Mouse (Mus musculus) neural tube, embryonic 13.5 days (tissue): Measurements from ENCODE around the gene Ino80. TPM values are rescaled to one million over a fixed set of nuclear protein-coding genes. Genes with fewer than 3 reads are reported as not detected.

Experiments used
- ATAC-seq: fragments of 200-750 bp; cut with Nextera tagmentation; 2 replicates; pipeline ENCODE4 v1.8.0; 2017; ENCODE audit warnings: low read depth, mild to moderate bottlenecking, moderate TSS enrichment, moderate library complexity
- H3K27ac ChIP-seq: fragments of 300-500 bp; sonication (generic); replicated peaks from 2 replicates; pipeline ENCODE4 v1.5.1; 2015; ENCODE audit warnings: moderate library complexity, mild to moderate bottlenecking, inconsistent platforms
- H3K27me3 ChIP-seq: fragments of 300-500 bp; sonication (generic); 2 replicates; pipeline ENCODE4 v1.6.1; 2015; ENCODE audit warnings: mild to moderate bottlenecking, inconsistent platforms
- H3K36me3 ChIP-seq: fragments of 300-500 bp; sonication (generic); 2 replicates; pipeline ENCODE4 v1.6.1; 2015; ENCODE audit warnings: mild to moderate bottlenecking, inconsistent platforms
- H3K4me1 ChIP-seq: fragments of 300-500 bp; sonication (generic); replicated peaks from 2 replicates; pipeline ENCODE4 v1.6.1; 2015; ENCODE audit warnings: inconsistent platforms
- H3K4me2 ChIP-seq: fragments of 300-500 bp; sonication (generic); 2 replicates; pipeline ENCODE4 v1.6.1; 2015; ENCODE audit warnings: inconsistent platforms, mild to moderate bottlenecking, moderate library complexity
- H3K4me3 ChIP-seq: fragments of 300-500 bp; sonication (generic); 2 replicates; pipeline ENCODE4 v1.5.1; 2015; ENCODE audit warnings: mild to moderate bottlenecking, inconsistent platforms
- H3K9ac ChIP-seq: fragments of 300-500 bp; sonication (generic); 2 replicates; pipeline ENCODE4 v1.6.1; 2015; ENCODE audit warnings: moderate library complexity, mild to moderate bottlenecking, inconsistent platforms
- H3K9me3 ChIP-seq: fragments of 300-500 bp; sonication (generic); 2 replicates; pipeline ENCODE4 v1.6.1; 2016; ENCODE audit warnings: inconsistent platforms
- WGBS: fragments of 180-500 bp; shearing (Covaris S2); methylation state at CpG from one replicate; pipeline ENCODE4 v1.1.7; 2015; 5-methylcytosine and 5-hydroxymethylcytosine counted together
- polyA plus RNA-seq: library from polyadenylated mRNA; unstranded; fragments of >200 nt; fragmentation: Nextera tagmentation; extraction: Ambion mirVana; gene quantifications from 2 replicates; pipeline ENCODE4 v1.2.1, GENCODE M21; 2015

Gene Ino80
- polyA plus RNA-seq, 1 experiment from 2014 or later = 3.2 TPM

DNA sequence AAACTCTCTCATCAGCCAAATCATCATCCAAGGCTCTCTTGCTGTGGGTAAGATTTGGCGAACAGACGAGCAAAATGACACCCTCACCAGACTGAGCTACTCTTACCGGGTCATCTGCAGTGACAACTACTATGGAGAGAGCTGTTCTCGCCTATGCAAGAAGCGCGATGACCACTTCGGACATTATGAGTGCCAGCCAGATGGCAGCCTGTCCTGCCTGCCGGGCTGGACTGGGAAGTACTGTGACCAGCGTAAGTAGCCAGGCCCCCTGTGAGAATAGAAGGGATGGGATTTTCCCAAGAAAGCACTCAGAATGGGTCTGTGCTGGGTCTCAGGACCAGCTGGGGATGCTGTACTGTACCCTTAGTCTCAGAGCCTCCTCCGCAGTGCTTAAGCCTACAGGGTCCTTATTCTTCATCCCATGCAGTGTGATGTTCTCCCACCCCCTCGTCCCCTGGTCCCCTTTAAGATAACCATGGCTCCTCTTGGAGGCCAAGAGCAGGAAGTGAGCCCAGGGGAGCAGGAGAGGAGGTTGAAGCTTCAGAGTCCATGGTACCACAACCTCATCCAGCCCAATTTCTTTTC, 149.5 kb downstream of the Ino80 start:
- Histone ChIP-seq H3K4me3 (peak overlapping the region; percentile 45), H3K27me3 (peaks cover 100% of the 10 kb centered on the region), H3K9me3 (no peaks in the 10 kb centered on the region), H3K27ac (no peak overlapping the region), H3K4me1 (peaks cover 63% of the 10 kb centered on the region), H3K36me3 (no peaks in the 10 kb centered on the region), H3K9ac (peak overlapping the region; percentile 45), H3K4me2 (peak overlapping the region; percentile 77)
- no peak for ATAC-seq
- WGBS = 16% methylated on average over 11 of the region's 11 CpGs

DNA sequence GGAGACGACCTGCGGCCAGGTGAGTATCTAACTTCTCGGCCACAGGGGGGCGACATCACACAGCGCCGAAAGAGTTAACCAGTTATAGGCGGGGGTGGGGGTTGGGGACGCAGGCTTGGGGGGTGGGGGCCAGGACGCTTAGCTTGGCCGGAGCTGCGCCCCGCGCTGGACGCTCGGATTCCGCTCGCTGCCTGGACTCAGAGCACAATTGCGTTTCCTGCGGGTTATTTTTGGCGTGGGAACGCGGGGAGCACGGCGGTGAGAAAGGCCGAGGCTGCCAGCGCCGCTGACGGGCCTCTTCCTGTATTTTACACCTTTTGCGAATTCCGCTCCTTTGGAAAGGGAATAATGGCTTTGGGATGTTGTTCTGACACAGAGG, 150.4 kb downstream of the Ino80 start:
- Histone ChIP-seq H3K27me3 (peaks cover 100% of the 10 kb centered on the region), H3K27ac (no peak overlapping the region), H3K9me3 (no peaks in the 10 kb centered on the region), H3K36me3 (no peaks in the 10 kb centered on the region), H3K9ac (peak overlapping the region; percentile 65), H3K4me2 (peak overlapping the region; percentile 77), H3K4me1 (peaks cover 72% of the 10 kb centered on the region), H3K4me3 (peak overlapping the region; percentile 45)
- no peak for ATAC-seq
- under 1% methylated on average over 30 of the region's 30 CpGs for WGBS

DNA sequence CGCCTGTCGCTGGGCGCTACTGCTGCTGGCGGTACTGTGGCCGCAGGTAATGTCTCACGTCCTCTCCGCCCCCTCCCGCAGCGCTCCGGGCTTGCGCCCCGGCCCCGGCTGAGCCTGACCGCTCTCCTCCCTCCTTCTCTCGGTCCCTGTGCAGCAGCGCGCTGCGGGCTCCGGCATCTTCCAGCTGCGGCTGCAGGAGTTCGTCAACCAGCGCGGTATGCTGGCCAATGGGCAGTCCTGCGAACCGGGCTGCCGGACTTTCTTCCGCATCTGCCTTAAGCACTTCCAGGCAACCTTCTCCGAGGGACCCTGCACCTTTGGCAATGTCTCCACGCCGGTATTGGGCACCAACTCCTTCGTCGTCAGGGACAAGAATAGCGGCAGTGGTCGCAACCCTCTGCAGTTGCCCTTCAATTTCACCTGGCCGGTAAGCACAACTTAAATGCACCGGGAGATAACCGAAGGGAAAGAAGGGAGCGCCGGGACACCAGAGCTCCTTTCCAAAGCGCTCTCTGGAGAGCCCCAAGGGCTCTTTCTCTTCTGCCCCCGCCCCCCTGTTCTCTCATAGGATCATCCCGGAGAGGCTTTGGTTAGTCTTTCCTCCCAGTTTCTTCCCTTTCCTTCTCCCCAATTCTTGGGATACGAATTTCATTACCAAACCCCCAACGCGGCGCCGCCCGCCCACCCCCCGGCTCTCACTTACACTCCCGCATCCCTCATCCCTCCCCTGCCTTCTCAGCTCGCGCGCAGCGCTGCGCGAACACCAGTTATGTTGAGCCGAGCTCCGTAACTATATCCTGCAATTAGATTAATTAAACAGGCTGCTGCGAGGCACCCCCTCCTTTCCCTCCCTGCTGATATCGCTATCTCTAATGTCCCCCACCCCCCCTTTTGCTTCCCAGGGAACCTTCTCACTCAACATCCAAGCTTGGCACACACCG, 151.1 kb downstream of the Ino80 start:
- peak overlapping the region; percentile 77 for H3K4me2 ChIP-seq
- H3K9ac ChIP-seq = peak overlapping the region; percentile 65
- peak overlapping the region; percentile 38; the same call in 1 of the 2 replicates for H3K27ac ChIP-seq
- H3K4me3 ChIP-seq = peak overlapping the region; percentile 45
- H3K27me3 ChIP-seq = peaks cover 100% of the 10 kb centered on the region
- no peaks in the 10 kb centered on the region for H3K9me3 ChIP-seq
- H3K4me1 ChIP-seq = peaks cover 79% of the 10 kb centered on the region
- under 1% methylated on average over 61 of the region's 61 CpGs for WGBS
- no peaks in the 10 kb centered on the region for H3K36me3 ChIP-seq
- no peak for ATAC-seq

DNA sequence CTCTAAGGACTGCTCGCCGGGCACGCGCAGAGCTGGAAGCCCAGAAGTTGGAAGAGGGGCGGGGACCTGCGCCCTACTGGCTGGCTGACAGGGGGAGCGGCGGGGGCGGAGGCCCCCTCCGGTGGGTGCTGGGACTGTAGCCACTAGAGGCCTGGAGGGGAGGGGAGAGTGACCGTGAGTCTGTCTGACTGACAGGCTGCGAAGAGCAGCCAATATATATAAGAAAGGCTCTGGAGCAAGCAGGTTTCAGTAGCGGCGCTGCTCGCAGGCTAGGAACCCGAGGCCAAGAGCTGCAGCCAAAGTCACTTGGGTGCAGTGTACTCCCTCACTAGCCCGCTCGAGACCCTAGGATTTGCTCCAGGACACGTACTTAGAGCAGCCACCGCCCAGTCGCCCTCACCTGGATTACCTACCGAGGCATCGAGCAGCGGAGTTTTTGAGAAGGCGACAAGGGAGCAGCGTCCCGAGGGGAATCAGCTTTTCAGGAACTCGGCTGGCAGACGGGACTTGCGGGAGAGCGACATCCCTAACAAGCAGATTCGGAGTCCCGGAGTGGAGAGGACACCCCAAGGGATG, 151.8 kb downstream of the Ino80 start, which contains the start of gene Dll4:
Gene Dll4, plus strand, starts transcription at position 217 of the 576 bp plus-strand sequence.
- no peaks in the 10 kb centered on the region for H3K36me3 ChIP-seq
- under 1% methylated on average over 33 of the region's 33 CpGs for WGBS
- peaks cover 86% of the 10 kb centered on the region for H3K4me1 ChIP-seq
- no peak for ATAC-seq
- H3K4me2 ChIP-seq = peak within 1 kb of the TSS; percentile 77
- H3K9ac ChIP-seq = peak within 1 kb of the TSS; percentile 65
- peak within 1 kb of the TSS; percentile 38; the same call in 1 of the 2 replicates for H3K27ac ChIP-seq
- no peaks in the 10 kb centered on the region for H3K9me3 ChIP-seq
- peak within 1 kb of the TSS; percentile 45 for H3K4me3 ChIP-seq
- H3K27me3 ChIP-seq = peaks cover 100% of the 10 kb centered on the region

DNA sequence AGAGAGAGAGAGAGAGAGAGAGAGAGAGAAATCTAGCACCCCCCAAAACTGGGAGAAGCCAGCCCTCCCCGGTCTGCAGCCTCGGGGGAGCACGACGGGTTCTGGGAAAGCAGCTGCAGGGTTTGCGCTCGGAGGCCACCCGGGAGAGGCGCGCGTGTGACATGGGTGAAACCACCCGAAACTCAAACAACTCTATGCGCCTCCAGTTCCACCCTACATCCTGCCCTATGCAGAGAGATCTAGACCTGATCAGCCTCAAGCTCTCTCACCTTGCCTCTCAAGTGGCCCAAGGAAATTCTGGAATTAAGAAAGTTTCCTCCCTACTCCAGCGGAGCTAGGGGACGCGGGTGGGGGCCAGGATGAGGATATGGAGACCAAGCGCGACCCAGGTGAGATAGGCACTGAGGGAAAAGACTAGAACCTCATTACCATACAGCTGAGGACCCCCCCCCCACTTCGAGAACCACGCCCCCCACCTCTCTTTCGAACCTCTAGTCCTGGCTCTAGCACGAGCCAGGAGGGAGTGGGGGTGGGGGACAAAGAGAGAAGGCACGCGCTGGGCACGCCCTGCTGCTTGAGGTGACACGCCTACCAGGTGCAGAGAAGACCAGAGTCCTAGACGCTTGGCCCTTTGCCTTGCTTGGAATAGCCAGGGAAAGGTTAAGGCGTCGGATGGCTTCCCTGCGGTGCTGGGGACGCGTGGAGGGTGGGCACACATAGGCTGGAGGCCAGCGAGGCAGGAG, 152.7 kb downstream of the Ino80 start:
- under 1% methylated on average over 32 of the region's 32 CpGs for WGBS
- H3K4me3 ChIP-seq = peak overlapping the region; percentile 45
- H3K27ac ChIP-seq = no peak overlapping the region
- H3K9me3 ChIP-seq = no peaks in the 10 kb centered on the region
- H3K27me3 ChIP-seq = peaks cover 99% of the 10 kb centered on the region
- peaks cover 86% of the 10 kb centered on the region for H3K4me1 ChIP-seq
- H3K36me3 ChIP-seq = no peaks in the 10 kb centered on the region
- ATAC-seq = 0 out of 2 replicates have a peak, but pooled peaks have one; percentile 26
- peak overlapping the region; percentile 77 for H3K4me2 ChIP-seq
- no peak overlapping the region for H3K9ac ChIP-seq

DNA sequence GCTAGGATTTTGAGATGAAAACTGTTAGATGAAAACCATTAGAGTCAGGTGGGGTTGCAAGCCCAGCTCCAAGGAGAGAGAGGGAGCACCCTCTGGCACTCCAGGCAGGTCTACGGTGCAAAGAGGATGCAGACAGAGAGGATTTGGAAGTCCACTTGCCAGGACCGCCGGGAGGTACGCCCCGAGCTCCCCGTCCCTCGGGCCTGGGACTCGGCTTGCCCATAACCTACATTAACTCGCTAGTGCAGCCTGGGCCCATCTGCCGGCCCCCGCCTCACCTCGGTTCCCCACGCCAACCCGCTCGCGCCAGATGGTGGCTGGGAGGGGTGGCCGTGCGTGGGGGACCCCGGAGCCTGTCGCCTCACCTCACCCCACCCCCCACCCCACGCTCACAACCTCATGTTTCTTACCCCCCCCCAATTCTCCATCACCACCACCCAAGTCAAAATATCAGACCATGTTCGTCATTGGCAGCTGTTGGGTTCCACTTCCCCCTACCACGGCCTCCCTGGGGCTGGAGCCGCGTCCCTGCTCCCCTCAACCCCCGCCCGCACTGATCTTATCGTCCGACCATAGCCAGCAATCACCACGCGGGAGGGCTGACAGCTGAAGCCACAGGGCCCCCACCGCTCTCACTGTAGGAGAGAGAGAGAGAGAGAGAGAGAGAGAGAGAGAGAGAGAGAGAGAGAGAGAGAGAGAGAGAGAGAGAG, 153.5 kb downstream of the Ino80 start:
- Histone ChIP-seq H3K9ac (no peak overlapping the region), H3K4me1 (peaks cover 80% of the 10 kb centered on the region), H3K4me3 (peak overlapping the region; percentile 45), H3K27ac (no peak overlapping the region), H3K9me3 (no peaks in the 10 kb centered on the region), H3K27me3 (peaks cover 96% of the 10 kb centered on the region), H3K4me2 (peak overlapping the region; percentile 77), H3K36me3 (no peaks in the 10 kb centered on the region)
- WGBS = under 1% methylated on average over 28 of the region's 32 CpGs
- ATAC-seq = no peak

Other genes with a start within 250 kb of the Ino80 start
- gene Ppp1r14d, start 247.8 kb downstream of the Ino80 start, polyA plus RNA-seq = not detected in 2 replicates
- gene Spint1, start 240.3 kb downstream of the Ino80 start, polyA plus RNA-seq = 0.32 and 0.92 TPM in 2 replicates
- 18.3 and 19.1 TPM in 2 replicates for gene Rhov, start 206.4 kb downstream of the Ino80 start, polyA plus RNA-seq
- gene Vps18, start 188.9 kb downstream of the Ino80 start, polyA plus RNA-seq = 23.9 and 24.2 TPM in 2 replicates
- gene Dll4, start 151.9 kb downstream of the Ino80 start, polyA plus RNA-seq = 4.9 and 5.3 TPM in 2 replicates
- gene Chac1, start 126.5 kb downstream of the Ino80 start, polyA plus RNA-seq = 6.2 TPM in 2 replicates
- 0.43 and 0.71 TPM in 2 replicates for gene Exd1, start 69.9 kb upstream of the Ino80 start, polyA plus RNA-seq
- gene Chp1, start 70.0 kb upstream of the Ino80 start, polyA plus RNA-seq = 70.9 and 73.0 TPM in 2 replicates
- gene Nusap1, start 140.6 kb upstream of the Ino80 start, polyA plus RNA-seq = 13.4 and 19.5 TPM in 2 replicates
- gene Oip5, start 140.8 kb upstream of the Ino80 start, polyA plus RNA-seq = 5.1 and 7.8 TPM in 2 replicates
- 43.6 and 47.0 TPM in 2 replicates for gene Ndufaf1, start 185.1 kb upstream of the Ino80 start, polyA plus RNA-seq
- 54.8 and 67.0 TPM in 2 replicates for gene Rtf1, start 197.4 kb upstream of the Ino80 start, polyA plus RNA-seq